20 mouse cellular contexts compared by ENCODE assay signal in genomic region chr11:29747881-29748280, GRCm38 (mm10). TPM values are rescaled to one million over a fixed set of nuclear protein-coding genes. Genes with fewer than 3 reads are reported as not detected.
A peak's percentile ranks its signal among the peaks of the same experiment; 100 is the strongest.
DNase-seq lines count a peak whose midpoint lies in the region; TF ChIP-seq lines count a peak whose summit lies in the region.
"Had no signal": no experiment of that assay in that cellular context is flagged by ENCODE, and none has a peak within 500 bp of the region (broad histone marks: within the 10 kb centered on the region; RNA-seq: fewer than 3 reads in every experiment).

No protein-coding gene starts in this region.

- no peaks in the 10 kb centered on the region for H3K27me3 ChIP-seq in myocyte (ENCODE audit: control insufficient read depth, insufficient read depth, insufficient read length)
- H3K27me3 ChIP-seq: CH12.LX; embryonic facial prominence, embryonic 12.5 days; forebrain, embryonic 13.5 days; forebrain, embryonic 15.5 days; Patski had no signal

- H3K36me3 ChIP-seq in myocyte (ENCODE audit: control insufficient read depth, insufficient read depth), result peaks cover 20% of the 10 kb centered on the region

- H3K4me2 ChIP-seq in myocyte (ENCODE audit: low read depth), result no peak overlapping the region
- H3K4me2 ChIP-seq: embryonic facial prominence, embryonic 12.5 days; forebrain, embryonic 13.5 days; forebrain, embryonic 15.5 days had no signal

- H3ac ChIP-seq in myocyte (ENCODE audit: control insufficient read depth, insufficient read length), result no peak overlapping the region

- no peak for DNase-seq in layer of hippocampus, adult 2 months (ENCODE audit: low spot score in 2 of 2)
- no peak for DNase-seq in layer of hippocampus, adult 11-12 months (ENCODE audit: low spot score)
- no peak for DNase-seq in B cell, adult 2 months
- DNase-seq: adrenal gland, adult 8-10 months; adrenal gland, postnatal 14 days; adrenal gland, postnatal 36 days; cerebellum, adult 11-12 months; cerebellum, adult 8-10 months; cerebellum, adult 9-11 months; cerebellum, postnatal 14 days; cerebellum, postnatal 36 days; forebrain, postnatal 0 days had no signal

- H3K27ac ChIP-seq in layer of hippocampus, adult 2 months, result peak overlapping the region; percentile 59; the same call in 1 of the 2 replicates
- peak overlapping the region; percentile 40; the same call in 1 of the 2 replicates for H3K27ac ChIP-seq in cortical plate, adult 2 months (ENCODE audit: insufficient read depth, low read length)
- H3K27ac ChIP-seq: embryonic facial prominence, embryonic 10.5 days; embryonic facial prominence, embryonic 12.5 days; forebrain, embryonic 13.5 days; forebrain, embryonic 15.5 days had no signal

- no peak for TF ChIP-seq CTCF in layer of hippocampus, adult 2 months (conservative IDR thresholded peaks at IDR 0.05)
- no peak for TF ChIP-seq CTCF in cortical plate, adult 2 months (IDR thresholded peaks at IDR 0.05; ENCODE audit: extremely low read depth, insufficient read depth, low read length)

- no peak for TF ChIP-seq POLR2A in cortical plate, adult 2 months (IDR thresholded peaks at IDR 0.05; ENCODE audit: extremely low read depth, insufficient read depth, low read length)
- TF ChIP-seq POLR2A in myocyte (IDR thresholded peaks at IDR 0.05; ENCODE audit: insufficient read length, low read depth), result no peak

- no peak overlapping the region for H3K4me3 ChIP-seq in layer of hippocampus, adult 2 months
- no peak overlapping the region for H3K4me3 ChIP-seq in cortical plate, adult 2 months (ENCODE audit: insufficient read depth, low read length)
- no peak overlapping the region for H3K4me3 ChIP-seq in myocyte
- H3K4me3 ChIP-seq: embryonic facial prominence, embryonic 10.5 days; embryonic facial prominence, embryonic 12.5 days; forebrain, embryonic 13.5 days; forebrain, embryonic 15.5 days had no signal

- H3K4me1 ChIP-seq in cortical plate, adult 2 months (ENCODE audit: control insufficient read depth, insufficient read depth, low read length), result peaks cover 6% of the 10 kb centered on the region
- H3K4me1 ChIP-seq: embryonic facial prominence, embryonic 10.5 days; embryonic facial prominence, embryonic 12.5 days; forebrain, embryonic 13.5 days had no signal

- H3K79me2 ChIP-seq in myocyte (ENCODE audit: control insufficient read depth, insufficient read depth), result no peaks in the 10 kb centered on the region

TF ChIP-seq in myocyte, 11 proteins besides CTCF, POLR2A, EP300 and RAD21:
- peak; percentile 52 for TF ChIP-seq POLR2AphosphoS2 (IDR thresholded peaks at IDR 0.05; ENCODE audit: insufficient read length, low read depth)
- TF ChIP-seq CEBPB (IDR thresholded peaks at IDR 0.05; ENCODE audit: insufficient read depth, poor library complexity, severe bottlenecking), result no peak
TF ChIP-seq in myocyte: peak in this region for 1.

RNA-seq across cellular contexts. Expression of gene Rtn4, which starts 55.1 kb away (rescaled TPM):
- 100 to 1,000 TPM; 456 to 473 TPM for total RNA-seq in layer of hippocampus, adult 2 months (2021)
- 569 and 594 TPM in 2 replicates for polyA plus RNA-seq in cortical plate, adult 2 months (2012; rRNA removed)
- 309 TPM for polyA plus RNA-seq in myocyte (2012; fragmentation: generic; extraction: Trizol)
